20 mouse cellular contexts compared by ENCODE assay signal in genomic region chr9:70670381-70670780, GRCm38 (mm10). TPM values are rescaled to one million over a fixed set of nuclear protein-coding genes. Genes with fewer than 3 reads are reported as not detected.
A peak's percentile ranks its signal among the peaks of the same experiment; 100 is the strongest.
DNase-seq lines count a peak whose midpoint lies in the region; ATAC-seq lines count a peak whose summit lies in the region.
"Had no signal": no experiment of that assay in that cellular context is flagged by ENCODE, and none has a peak within 500 bp of the region (broad histone marks: within the 10 kb centered on the region; RNA-seq: fewer than 3 reads in every experiment).

No protein-coding gene starts in this region.

- no peaks in the 10 kb centered on the region for H3K27me3 ChIP-seq in intestine, embryonic 16.5 days (replicated peaks; ENCODE audit: control insufficient read depth, insufficient read depth, low read length)
- H3K27me3 ChIP-seq in intestine, embryonic 15.5 days (replicated peaks), result no peaks in the 10 kb centered on the region
- no peaks in the 10 kb centered on the region for H3K27me3 ChIP-seq in liver, embryonic 12.5 days (replicated peaks)
- H3K27me3 ChIP-seq: embryonic facial prominence, embryonic 12.5 days; hindbrain, embryonic 13.5 days had no signal

- H3K27ac ChIP-seq in intestine, embryonic 16.5 days (ENCODE audit: low read length), result no peak overlapping the region
- H3K27ac ChIP-seq in intestine, embryonic 15.5 days, result no peak overlapping the region
- H3K27ac ChIP-seq in liver, embryonic 12.5 days, result peak overlapping the region; percentile 98
- H3K27ac ChIP-seq: embryonic facial prominence, embryonic 12.5 days; heart, adult 2 months; hindbrain, embryonic 13.5 days; left cerebral cortex, adult 2 months had no signal

- H3K4me2 ChIP-seq in intestine, embryonic 16.5 days (ENCODE audit: low read depth, low read length), result no peak overlapping the region
- no peak overlapping the region for H3K4me2 ChIP-seq in intestine, embryonic 15.5 days (replicated peaks)
- peak overlapping the region; percentile 56 for H3K4me2 ChIP-seq in liver, embryonic 12.5 days
- H3K4me2 ChIP-seq: embryonic facial prominence, embryonic 12.5 days; hindbrain, embryonic 13.5 days had no signal

- no peaks in the 10 kb centered on the region for H3K9me3 ChIP-seq in intestine, embryonic 16.5 days (ENCODE audit: control insufficient read depth, low read length)
- no peaks in the 10 kb centered on the region for H3K9me3 ChIP-seq in intestine, embryonic 15.5 days
- no peaks in the 10 kb centered on the region; the same call in 1 of the 2 replicates for H3K9me3 ChIP-seq in liver, embryonic 12.5 days (replicated peaks)
- H3K9me3 ChIP-seq: hindbrain, embryonic 13.5 days had no signal

- H3K4me3 ChIP-seq in intestine, embryonic 16.5 days (ENCODE audit: low read length), result no peak overlapping the region
- no peak overlapping the region for H3K4me3 ChIP-seq in intestine, embryonic 15.5 days (replicated peaks)
- H3K4me3 ChIP-seq in liver, embryonic 12.5 days, result no peak overlapping the region
- H3K4me3 ChIP-seq: embryonic facial prominence, embryonic 12.5 days; heart, adult 2 months; hindbrain, embryonic 13.5 days; left cerebral cortex, adult 2 months had no signal

- no peak overlapping the region for H3K9ac ChIP-seq in intestine, embryonic 16.5 days (ENCODE audit: low read depth, low read length)
- H3K9ac ChIP-seq in intestine, embryonic 15.5 days, result no peak overlapping the region
- H3K9ac ChIP-seq in liver, embryonic 12.5 days, result peak overlapping the region; percentile 66
- H3K9ac ChIP-seq: embryonic facial prominence, embryonic 12.5 days; hindbrain, embryonic 13.5 days had no signal

- no peaks in the 10 kb centered on the region for H3K36me3 ChIP-seq in intestine, embryonic 16.5 days (ENCODE audit: control insufficient read depth, insufficient read depth, low read length)
- H3K36me3 ChIP-seq in intestine, embryonic 15.5 days, result no peaks in the 10 kb centered on the region
- H3K36me3 ChIP-seq in liver, embryonic 12.5 days, result 0 out of 2 replicates have a peak, but pooled peaks cover 4% of the 10 kb centered on the region
- H3K36me3 ChIP-seq: embryonic facial prominence, embryonic 12.5 days; hindbrain, embryonic 13.5 days had no signal

- no peaks in the 10 kb centered on the region for H3K4me1 ChIP-seq in intestine, embryonic 16.5 days (ENCODE audit: control insufficient read depth, insufficient read depth, low read length)
- 0 out of 2 replicates have a peak, but pooled peaks cover 2% of the 10 kb centered on the region for H3K4me1 ChIP-seq in intestine, embryonic 15.5 days (replicated peaks)
- peaks cover 68% of the 10 kb centered on the region for H3K4me1 ChIP-seq in liver, embryonic 12.5 days
- H3K4me1 ChIP-seq: embryonic facial prominence, embryonic 12.5 days; hindbrain, embryonic 13.5 days had no signal

- DNase-seq in c-Kit-positive CD71-positive TER-119-positive erythroid progenitor cells, embryonic 14.5 days (ENCODE audit: low spot score), result peak; percentile 75
- no peak for DNase-seq in B cell, adult 2 months
- DNase-seq in urinary bladder, postnatal 4 days (ENCODE audit: low spot score in 2 of 2), result no peak
- DNase-seq in kidney, adult 11 months, result no peak
- DNase-seq: gastrocnemius, postnatal 10 days; heart, adult 2 months; kidney, postnatal 4 days; layer of hippocampus, adult 9-11 months; left cerebral cortex, postnatal 4 days; thymus, adult 18-20 months; thymus, postnatal 4 days had no signal

- peak; percentile 12; the same call in 1 of the 2 replicates for ATAC-seq in intestine, embryonic 16.5 days
- ATAC-seq in intestine, embryonic 15.5 days, result no peak
- ATAC-seq in liver, embryonic 12.5 days, result peak; percentile 76
- ATAC-seq in megakaryocyte-erythroid progenitor cell, adult 5-6 weeks (replicated peaks; ENCODE audit: low FRiP score, low TSS enrichment, poor library complexity, severe bottlenecking), result peak; percentile 78
- ATAC-seq: midbrain, embryonic 16.5 days had no signal

- WGBS in intestine, embryonic 16.5 days, result 73% methylated on average over 6 of the region's 6 CpGs
- 61% methylated on average over 6 of the region's 6 CpGs for WGBS in intestine, embryonic 15.5 days
- WGBS in liver, embryonic 12.5 days (ENCODE audit: insufficient replicate concordance), result 28% methylated on average over 6 of the region's 6 CpGs

RNA-seq across cellular contexts. Expression of gene Adam10, which starts 8.4 kb away (rescaled TPM):
- polyA plus RNA-seq in intestine, embryonic 16.5 days (2015; fragmentation: Nextera tagmentation; extraction: Ambion mirVana), result 53.4 and 54.9 TPM in 2 replicates
- polyA plus RNA-seq in intestine, embryonic 15.5 days (2015; fragmentation: Nextera tagmentation; extraction: Ambion mirVana), result 65.4 and 71.4 TPM in 2 replicates
- 101 and 107 TPM in 2 replicates for polyA plus RNA-seq in liver, embryonic 12.5 days (2016; fragmentation: Nextera tagmentation; extraction: Ambion mirVana)
- total RNA-seq in megakaryocyte-erythroid progenitor cell, adult 5-6 weeks (2014; fragmentation: Nextera tagmentation), result 88.3 and 96.4 TPM in 2 replicates
- 56.0 and 79.3 TPM in 2 replicates for total RNA-seq in megakaryocyte-erythroid progenitor cell, adult 5-6 weeks (2017)

RNA-seq across cellular contexts. Expression of gene Mindy2, which starts 13.4 kb away (rescaled TPM):
- polyA plus RNA-seq in intestine, embryonic 16.5 days (2015; fragmentation: Nextera tagmentation; extraction: Ambion mirVana), result 6.2 and 7.5 TPM in 2 replicates
- polyA plus RNA-seq in intestine, embryonic 15.5 days (2015; fragmentation: Nextera tagmentation; extraction: Ambion mirVana), result 11.1 TPM in 2 replicates
- polyA plus RNA-seq in liver, embryonic 12.5 days (2016; fragmentation: Nextera tagmentation; extraction: Ambion mirVana), result 28.9 and 29.6 TPM in 2 replicates
- 13.0 and 13.6 TPM in 2 replicates for total RNA-seq in megakaryocyte-erythroid progenitor cell, adult 5-6 weeks (2014; fragmentation: Nextera tagmentation)
- 14.2 and 16.0 TPM in 2 replicates for total RNA-seq in megakaryocyte-erythroid progenitor cell, adult 5-6 weeks (2017)

RNA-seq across cellular contexts. Expression of gene Gm10642, which starts 14.3 kb away (rescaled TPM):
- 0.17 and 0.56 TPM in 2 replicates for polyA plus RNA-seq in intestine, embryonic 16.5 days (2015; fragmentation: Nextera tagmentation; extraction: Ambion mirVana)
- 0.19 and 0.59 TPM in 2 replicates for polyA plus RNA-seq in intestine, embryonic 15.5 days (2015; fragmentation: Nextera tagmentation; extraction: Ambion mirVana)
- polyA plus RNA-seq in liver, embryonic 12.5 days (2016; fragmentation: Nextera tagmentation; extraction: Ambion mirVana), result 1.5 and 1.6 TPM in 2 replicates
- total RNA-seq in megakaryocyte-erythroid progenitor cell, adult 5-6 weeks (2014; fragmentation: Nextera tagmentation), result 0.59 TPM in 1 of 2 replicates, not detected in the other
- total RNA-seq in megakaryocyte-erythroid progenitor cell, adult 5-6 weeks (2017), result 0.89 TPM in 1 of 2 replicates, not detected in the other
- polyA plus RNA-seq: kidney, embryonic 14.5 days had no signal
